Mouse (Mus musculus) heart, embryonic 10.5 days (tissue): ENCODE results near the gene Rpl37a. TPM values are rescaled to one million over a fixed set of nuclear protein-coding genes. Genes with fewer than 3 reads are reported as not detected.

Experiments
- DNase-seq: peaks from one replicate; pipeline ENCODE4 v3.0.0-alpha.2; 2017; ENCODE audit warnings: low spot score
- H3K27ac ChIP-seq: fragments of 300-500 bp; sonication (generic); 2 replicates; pipeline ENCODE4 v1.5.1; 2016; ENCODE audit warnings: mild to moderate bottlenecking
- H3K27me3 ChIP-seq: fragments of 300-500 bp; sonication (generic); 2 replicates; pipeline ENCODE4 v1.6.1; 2016; ENCODE audit warnings: mild to moderate bottlenecking; ENCODE audit not compliant: poor library complexity, insufficient read depth, severe bottlenecking
- H3K36me3 ChIP-seq: fragments of 300-500 bp; sonication (generic); 2 replicates; pipeline ENCODE4 v1.6.1; 2016; ENCODE audit warnings: mild to moderate bottlenecking, moderate library complexity
- H3K4me1 ChIP-seq: fragments of 300-500 bp; sonication (generic); 2 replicates; pipeline ENCODE4 v1.6.1; 2016; ENCODE audit warnings: mild to moderate bottlenecking
- H3K4me3 ChIP-seq: fragments of 300-500 bp; sonication (generic); 2 replicates; pipeline ENCODE4 v1.5.1; 2016; ENCODE audit warnings: mild to moderate bottlenecking, moderate library complexity
- H3K9me3 ChIP-seq: fragments of 300-500 bp; sonication (generic); 2 replicates; pipeline ENCODE4 v1.6.1; 2016; ENCODE audit warnings: mild to moderate bottlenecking, moderate library complexity
- WGBS: fragments of 180-500 bp; shearing (Covaris S2); methylation state at CpG from one replicate; pipeline ENCODE4 v1.1.7; 2016; 5-methylcytosine and 5-hydroxymethylcytosine counted together
- polyA plus RNA-seq: library from polyadenylated mRNA; unstranded; fragments of >200 nt; fragmentation: Nextera tagmentation; extraction: Ambion mirVana; gene quantifications from 2 replicates; pipeline ENCODE4 v1.2.1, GENCODE M21; 2016

Gene Rpl37a
- polyA plus RNA-seq, 1 experiment from 2014 or later, result 1,018 TPM

DNA sequence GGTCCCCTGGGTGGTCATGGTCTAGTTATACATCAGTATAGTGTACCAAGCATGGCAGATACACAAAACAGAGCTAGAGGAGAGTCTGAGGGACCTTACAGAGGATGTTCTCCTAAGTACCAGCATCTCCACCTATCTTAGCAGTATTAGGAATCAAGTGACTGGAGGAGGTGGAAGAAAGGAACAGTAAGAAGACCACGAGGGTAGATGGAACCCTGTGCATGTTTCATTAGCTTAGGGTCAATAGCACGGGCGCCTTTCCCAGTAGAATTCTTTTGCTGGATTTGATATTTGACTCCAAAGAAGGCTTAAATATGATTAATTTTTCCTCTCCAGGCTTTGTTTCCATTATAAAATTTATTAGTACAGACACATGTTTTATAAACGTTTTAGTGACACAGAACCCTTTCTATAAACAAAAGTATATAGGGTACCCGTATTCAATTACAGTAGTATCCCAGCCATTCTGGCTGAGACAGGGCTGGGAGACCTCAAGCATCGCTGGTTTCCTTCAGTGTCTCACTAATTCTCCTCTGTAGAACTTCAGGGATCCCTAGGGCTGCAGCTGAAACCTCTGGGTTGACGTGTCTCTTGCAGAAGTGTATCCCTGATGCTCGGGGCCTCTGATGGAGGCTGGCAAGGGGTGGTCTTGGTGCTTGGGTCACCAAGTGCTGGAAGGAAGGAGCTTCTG, 33.9 kb downstream of the Rpl37a start:
- Histone ChIP-seq H3K27me3 (no peaks in the 10 kb centered on the region), H3K4me1 (no peaks in the 10 kb centered on the region)

DNA sequence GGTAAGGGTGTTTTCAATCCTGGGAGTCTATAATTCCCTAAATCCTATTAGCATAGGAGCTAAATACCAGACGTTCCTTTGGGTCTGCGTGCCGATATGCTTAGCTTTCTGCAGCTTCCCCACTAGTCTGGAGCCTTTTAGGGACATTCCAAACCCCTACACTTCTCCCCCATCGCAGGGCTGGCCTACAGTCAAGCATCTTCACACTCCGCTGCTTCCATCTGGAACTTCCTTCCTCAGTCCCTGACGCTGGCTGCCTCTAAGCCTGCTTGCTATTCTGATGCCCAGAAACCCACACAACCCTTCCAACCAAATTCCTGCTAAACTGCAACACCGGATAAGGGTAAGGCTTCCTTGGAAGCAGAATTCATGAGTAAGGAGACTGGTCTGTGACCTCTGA, 35.3 kb downstream of the Rpl37a start:
- Histone ChIP-seq H3K36me3 (no peaks in the 10 kb centered on the region), H3K4me3 (no peak overlapping the region), H3K27me3 (no peaks in the 10 kb centered on the region), H3K27ac (no peak overlapping the region), H3K9me3 (no peaks in the 10 kb centered on the region), H3K4me1 (no peaks in the 10 kb centered on the region)
- DNase-seq, result no peak
- 61% methylated on average over 7 of the region's 7 CpGs for WGBS

More for the DNA sequence above, 33.9 kb downstream of the Rpl37a start:
- no peak for DNase-seq
- Histone ChIP-seq H3K4me3 (no peak overlapping the region), H3K9me3 (no peaks in the 10 kb centered on the region), H3K36me3 (no peaks in the 10 kb centered on the region), H3K27ac (no peak overlapping the region)
- WGBS, result 78% methylated on average over 8 of the region's 8 CpGs

DNA sequence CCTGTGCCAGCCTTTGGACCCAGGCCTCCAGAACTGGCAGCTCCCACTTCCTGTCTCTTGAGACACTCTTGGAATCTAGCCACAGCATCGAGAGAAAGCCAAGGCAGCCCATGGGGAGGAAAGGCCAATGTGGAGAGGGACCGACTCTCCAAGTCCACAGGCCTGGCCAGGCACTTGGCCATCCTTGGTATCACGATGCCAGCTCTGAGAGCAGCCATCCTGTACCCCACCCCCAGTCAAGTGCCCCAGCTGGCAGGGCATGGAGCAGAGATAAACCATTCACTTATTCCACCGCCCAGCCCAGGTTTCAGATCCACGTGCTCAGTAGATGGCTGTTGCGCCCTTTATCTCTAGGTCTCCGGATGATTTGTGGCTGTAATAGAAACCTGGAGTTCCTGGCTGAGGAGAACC, 40.3 kb downstream of the Rpl37a start:
- 79% methylated on average over 7 of the region's 7 CpGs for WGBS
- H3K4me1 ChIP-seq, result no peaks in the 10 kb centered on the region
- no peak overlapping the region for H3K4me3 ChIP-seq
- no peak for DNase-seq
- no peaks in the 10 kb centered on the region for H3K36me3 ChIP-seq
- H3K27ac ChIP-seq, result no peak overlapping the region; the same call in 1 of the 2 replicates
- H3K9me3 ChIP-seq, result no peaks in the 10 kb centered on the region
- no peaks in the 10 kb centered on the region for H3K27me3 ChIP-seq

GRCm38 (mm10) chr1:72753211-72753610, 42.1 kb downstream of the Rpl37a start:
- H3K9me3 ChIP-seq, result no peaks in the 10 kb centered on the region
- H3K27ac ChIP-seq, result no peak overlapping the region
- DNase-seq, result no peak
- no peak overlapping the region for H3K4me3 ChIP-seq
- 80% methylated on average over 6 of the region's 6 CpGs for WGBS
- no peaks in the 10 kb centered on the region for H3K27me3 ChIP-seq
- no peaks in the 10 kb centered on the region for H3K36me3 ChIP-seq
- H3K4me1 ChIP-seq, result no peaks in the 10 kb centered on the region

- WGBS, result 82% methylated on average over 8 of the region's 8 CpGs
- DNase-seq, result no peak
- H3K27me3 ChIP-seq, result no peaks in the 10 kb centered on the region
- no peaks in the 10 kb centered on the region for H3K4me1 ChIP-seq
- H3K27ac ChIP-seq, result no peak overlapping the region
- H3K36me3 ChIP-seq, result no peaks in the 10 kb centered on the region
- no peaks in the 10 kb centered on the region for H3K9me3 ChIP-seq
- H3K4me3 ChIP-seq, result no peak overlapping the region
Measured at GRCm38 (mm10) chr1:72755227-72755626, 44.1 kb downstream of the Rpl37a start.

- H3K4me1 ChIP-seq, result no peaks in the 10 kb centered on the region
- no peak overlapping the region for H3K27ac ChIP-seq
- DNase-seq, result no peak
- no peaks in the 10 kb centered on the region for H3K36me3 ChIP-seq
- no peak overlapping the region for H3K4me3 ChIP-seq
- no peaks in the 10 kb centered on the region for H3K27me3 ChIP-seq
- WGBS, result 51% methylated on average over 2 of the region's 2 CpGs
- H3K9me3 ChIP-seq, result no peaks in the 10 kb centered on the region
Measured at GRCm38 (mm10) chr1:72755801-72756200, 44.7 kb downstream of the Rpl37a start.

DNA sequence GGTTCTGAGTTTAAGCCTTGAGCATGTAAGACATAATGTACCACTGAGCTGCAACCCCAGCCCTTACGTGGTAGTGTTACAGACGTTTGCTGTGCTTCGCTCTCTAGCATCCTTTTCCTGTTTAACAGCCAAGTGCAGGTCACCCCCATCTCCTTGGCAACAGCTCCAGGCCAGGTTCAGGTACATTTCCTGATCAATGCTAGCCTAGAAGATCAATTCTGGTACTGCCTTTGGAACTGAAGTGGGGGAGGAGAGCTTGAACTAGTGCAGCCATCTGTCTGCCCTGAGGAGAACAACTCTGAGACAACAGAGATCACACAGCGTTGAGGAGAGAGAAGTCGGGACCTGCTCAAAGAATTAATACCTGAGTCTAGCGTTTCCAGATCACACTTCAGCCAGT, 48.7 kb downstream of the Rpl37a start:
- Histone ChIP-seq H3K36me3 (no peaks in the 10 kb centered on the region), H3K4me3 (no peak overlapping the region), H3K27ac (no peak overlapping the region), H3K9me3 (no peaks in the 10 kb centered on the region), H3K4me1 (peaks cover 5% of the 10 kb centered on the region; the same call in 1 of the 2 replicates), H3K27me3 (no peaks in the 10 kb centered on the region)
- no peak for DNase-seq
- 87% methylated on average over 6 of the region's 6 CpGs for WGBS

Other genes with a start within 250 kb of the Rpl37a start
- not detected in 2 replicates for gene March4, start 174.4 kb upstream of the Rpl37a start, polyA plus RNA-seq
- gene Smarcal1, start 128.0 kb upstream of the Rpl37a start, polyA plus RNA-seq, result 19.5 and 20.9 TPM in 2 replicates
- not detected in 2 replicates for gene Ankar, start 10.7 kb upstream of the Rpl37a start, polyA plus RNA-seq
- gene Igfbp2, start 113.2 kb downstream of the Rpl37a start, polyA plus RNA-seq, result 137 and 226 TPM in 2 replicates
- 158 and 178 TPM in 2 replicates for gene Igfbp5, start 163.6 kb downstream of the Rpl37a start, polyA plus RNA-seq